Mouse (Mus musculus) midbrain, embryonic 15.5 days (tissue): ENCODE results near the gene BC035044. TPM values are rescaled to one million over a fixed set of nuclear protein-coding genes. Genes with fewer than 3 reads are reported as not detected.

Experiments
- ATAC-seq: fragments of 200-750 bp; cut with Nextera tagmentation; replicated peaks from 2 replicates; pipeline ENCODE4 v1.8.0; 2017; ENCODE audit warnings: moderate TSS enrichment
- H3K27ac ChIP-seq: fragments of 300-500 bp; sonication (generic); 2 replicates; pipeline ENCODE4 v1.5.1; 2015; ENCODE audit warnings: mild to moderate bottlenecking, inconsistent platforms
- H3K27me3 ChIP-seq: fragments of 300-500 bp; sonication (generic); replicated peaks from 2 replicates; pipeline ENCODE4 v1.6.1; 2015; ENCODE audit warnings: inconsistent platforms
- H3K36me3 ChIP-seq: fragments of 300-500 bp; sonication (generic); replicated peaks from 2 replicates; pipeline ENCODE4 v1.6.1; 2015; ENCODE audit warnings: inconsistent platforms
- H3K4me1 ChIP-seq: fragments of 300-500 bp; sonication (generic); 2 replicates; pipeline ENCODE4 v1.6.1; 2015; ENCODE audit warnings: inconsistent platforms
- H3K4me2 ChIP-seq: fragments of 300-500 bp; sonication (generic); 2 replicates; pipeline ENCODE4 v1.6.1; 2015; ENCODE audit warnings: inconsistent platforms, mild to moderate bottlenecking, moderate library complexity
- H3K4me3 ChIP-seq: fragments of 300-500 bp; sonication (generic); 2 replicates; pipeline ENCODE4 v1.5.1; 2015; ENCODE audit warnings: mild to moderate bottlenecking, inconsistent platforms
- H3K9ac ChIP-seq: fragments of 300-500 bp; sonication (generic); 2 replicates; pipeline ENCODE4 v1.6.1; 2015; ENCODE audit warnings: mild to moderate bottlenecking, inconsistent platforms
- H3K9me3 ChIP-seq: fragments of 300-500 bp; sonication (generic); 2 replicates; pipeline ENCODE4 v1.6.1; 2016; ENCODE audit warnings: inconsistent platforms
- WGBS: fragments of 180-500 bp; shearing (Covaris S2); methylation state at CpG from one replicate; pipeline ENCODE4 v1.1.7; 2015; ENCODE audit warnings: mixed read lengths; 5-methylcytosine and 5-hydroxymethylcytosine counted together
- polyA plus RNA-seq: library from polyadenylated mRNA; unstranded; fragments of >200 nt; fragmentation: Nextera tagmentation; extraction: Ambion mirVana; gene quantifications from 2 replicates; pipeline ENCODE4 v1.2.1, GENCODE M21; 2015

The BC035044 gene
- polyA plus RNA-seq, 1 experiment from 2014 or later = 0.62 TPM

DNA sequence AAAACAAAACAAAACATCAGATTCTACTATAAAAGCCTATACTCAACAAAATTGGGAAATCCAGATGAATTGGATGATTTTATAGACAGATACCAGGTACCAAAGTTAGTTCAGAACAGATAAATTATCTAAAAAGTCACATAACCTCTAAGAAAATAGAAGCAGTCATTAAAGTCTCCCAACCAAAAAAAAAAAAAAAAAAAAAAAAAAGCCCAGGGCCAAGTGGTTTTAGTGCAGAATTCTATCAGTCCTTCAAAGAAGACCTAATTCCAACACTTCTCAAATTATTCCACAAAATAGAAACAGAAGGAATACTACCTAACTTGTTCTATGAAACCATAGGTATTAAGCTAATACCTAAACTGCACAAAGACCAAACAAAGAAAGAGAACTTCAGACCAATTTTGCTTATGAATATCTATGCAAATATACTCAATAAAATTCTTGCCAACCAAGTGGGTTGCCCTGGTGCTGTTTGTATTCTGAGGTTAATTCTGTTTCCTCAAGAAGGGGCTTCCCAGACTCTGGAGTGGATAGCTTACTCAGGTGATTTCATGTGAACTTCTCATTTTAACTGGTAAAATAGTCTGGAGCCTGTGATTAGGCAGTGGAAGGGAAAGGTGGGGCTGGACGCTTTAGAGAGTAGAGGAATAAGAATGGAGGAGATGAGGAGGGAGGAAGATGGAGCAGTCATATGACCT is 18.9 kb downstream of the BC035044 start:
- Histone ChIP-seq H3K4me3 (no peak overlapping the region), H3K4me1 (no peaks in the 10 kb centered on the region), H3K4me2 (no peak overlapping the region), H3K36me3 (no peaks in the 10 kb centered on the region), H3K27me3 (no peaks in the 10 kb centered on the region), H3K9me3 (0 out of 2 replicates have a peak, but pooled peaks cover 3% of the 10 kb centered on the region), H3K9ac (no peak overlapping the region), H3K27ac (no peak overlapping the region)
- no peak for ATAC-seq
- 91% methylated on average over 1 of the region's 1 CpGs for WGBS

DNA sequence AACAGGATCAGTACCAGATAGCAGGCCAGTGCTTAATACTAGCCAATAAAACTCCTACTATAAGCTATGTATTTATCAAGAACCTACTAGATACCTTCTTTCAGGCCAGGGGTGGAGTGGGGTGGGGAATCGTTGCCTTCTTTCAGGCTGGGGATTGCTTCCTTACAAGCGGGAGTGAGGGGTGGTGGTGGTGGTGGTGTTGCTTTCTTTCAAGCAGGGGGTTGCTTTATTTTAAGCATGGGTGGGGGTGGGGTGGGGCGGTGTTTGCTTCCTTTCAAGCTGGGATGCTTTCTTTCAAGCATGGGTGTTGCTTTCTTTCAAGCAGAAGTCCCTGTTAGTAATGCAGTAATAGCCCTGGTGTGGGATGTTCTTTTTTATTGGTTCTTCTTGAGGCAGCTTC is 22.1 kb downstream of the BC035044 start:
- Histone ChIP-seq H3K4me1 (no peaks in the 10 kb centered on the region), H3K27ac (no peak overlapping the region), H3K4me2 (no peak overlapping the region), H3K36me3 (no peaks in the 10 kb centered on the region), H3K27me3 (no peaks in the 10 kb centered on the region), H3K9me3 (no peaks in the 10 kb centered on the region), H3K9ac (no peak overlapping the region), H3K4me3 (no peak overlapping the region)
- no peak for ATAC-seq
- 15% methylated on average over 3 of the region's 3 CpGs for WGBS

DNA sequence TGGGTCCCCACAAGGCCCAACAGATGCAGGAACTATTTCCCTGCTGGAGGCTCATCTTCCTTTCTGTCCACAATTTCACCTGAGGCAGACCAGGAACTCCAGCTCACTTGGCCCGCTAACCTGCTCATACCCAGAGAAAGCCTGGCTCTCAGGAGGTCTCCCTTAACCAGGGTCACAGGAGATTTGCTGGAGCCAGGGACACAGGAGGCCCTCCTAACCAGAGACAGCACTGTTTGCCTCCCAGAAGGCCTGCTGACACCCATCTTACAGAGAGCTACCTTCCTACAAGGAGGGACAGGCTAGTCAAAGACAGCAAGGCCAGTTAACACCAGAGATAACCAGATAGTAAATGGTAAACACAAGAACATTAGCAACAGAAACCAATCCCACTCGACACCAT is 33.0 kb downstream of the BC035044 start:
- H3K4me1 ChIP-seq = no peaks in the 10 kb centered on the region
- ATAC-seq = no peak
- H3K9me3 ChIP-seq = no peaks in the 10 kb centered on the region
- H3K36me3 ChIP-seq = no peaks in the 10 kb centered on the region
- no peak overlapping the region for H3K4me2 ChIP-seq
- no peaks in the 10 kb centered on the region for H3K27me3 ChIP-seq
- no peak overlapping the region for H3K9ac ChIP-seq
- no peak overlapping the region for H3K4me3 ChIP-seq
- 86% methylated on average over 2 of the region's 2 CpGs for WGBS
- H3K27ac ChIP-seq = no peak overlapping the region

DNA sequence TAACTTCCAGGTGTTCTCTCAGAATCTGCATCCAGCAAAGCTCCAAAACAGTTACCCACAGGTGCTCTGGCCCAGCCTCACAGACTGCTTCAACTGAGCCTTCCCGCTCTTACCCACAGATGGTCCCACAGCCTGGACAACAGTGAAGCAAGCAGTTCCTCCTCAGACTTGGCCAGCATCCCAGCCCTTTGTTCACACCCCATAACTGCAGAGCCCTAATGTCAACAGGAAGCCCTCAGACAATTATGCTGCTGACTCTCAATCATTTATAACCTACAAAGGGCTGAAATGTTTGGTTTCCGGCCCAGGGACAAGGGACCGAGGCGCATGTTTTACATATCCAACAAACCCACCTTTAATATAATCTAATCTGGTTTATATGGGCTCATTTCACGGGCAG is 34.7 kb downstream of the BC035044 start:
- no peak overlapping the region for H3K27ac ChIP-seq
- H3K4me1 ChIP-seq = no peaks in the 10 kb centered on the region
- H3K4me3 ChIP-seq = no peak overlapping the region
- H3K9me3 ChIP-seq = no peaks in the 10 kb centered on the region
- 71% methylated on average over 5 of the region's 5 CpGs for WGBS
- no peak overlapping the region for H3K4me2 ChIP-seq
- no peak overlapping the region for H3K9ac ChIP-seq
- H3K27me3 ChIP-seq = no peaks in the 10 kb centered on the region
- H3K36me3 ChIP-seq = no peaks in the 10 kb centered on the region
- ATAC-seq = no peak

DNA sequence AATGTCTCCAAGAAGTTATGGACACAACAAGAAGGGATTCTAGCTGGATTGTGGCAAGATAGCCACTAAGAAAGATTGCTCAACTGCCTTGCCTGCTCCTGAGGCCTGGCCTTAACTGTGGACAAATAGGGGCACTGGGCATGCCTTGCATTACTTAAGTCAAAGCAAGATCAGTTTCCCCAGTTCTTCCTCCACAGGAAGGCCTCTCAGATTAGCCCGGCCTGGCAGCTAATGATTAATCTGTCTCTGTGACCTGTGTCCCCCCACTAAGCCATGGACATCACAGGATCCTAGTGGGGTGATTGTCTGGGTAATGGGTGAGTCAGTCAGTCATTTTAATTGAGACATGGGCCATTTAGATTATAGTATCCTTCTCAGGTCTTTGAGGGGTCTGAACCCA is 35.4 kb downstream of the BC035044 start:
- ATAC-seq = no peak
- Histone ChIP-seq H3K27me3 (no peaks in the 10 kb centered on the region), H3K9ac (no peak overlapping the region), H3K4me2 (no peak overlapping the region), H3K36me3 (no peaks in the 10 kb centered on the region), H3K9me3 (no peaks in the 10 kb centered on the region), H3K4me3 (no peak overlapping the region), H3K27ac (no peak overlapping the region), H3K4me1 (no peaks in the 10 kb centered on the region)
- 87% methylated on average over 1 of the region's 1 CpGs for WGBS

DNA sequence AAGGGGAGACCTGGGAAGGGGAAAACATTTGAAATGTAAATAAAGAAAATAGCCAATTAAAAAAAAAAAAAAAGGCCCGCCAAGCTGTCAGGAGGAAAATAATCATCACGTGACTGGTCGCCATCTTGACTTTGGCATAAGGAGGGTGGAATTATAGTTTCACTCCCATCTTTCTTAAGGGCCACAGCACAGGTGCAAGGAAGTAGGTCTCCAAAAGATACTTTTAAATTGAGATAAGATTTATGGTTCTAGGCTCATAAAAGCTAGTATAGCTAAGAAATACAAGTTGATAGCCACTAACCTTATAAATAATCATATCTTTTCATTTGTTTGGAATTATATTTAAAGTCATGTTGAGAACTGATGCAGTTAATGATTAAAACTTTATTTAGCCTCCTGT is 36.0 kb downstream of the BC035044 start:
- Histone ChIP-seq H3K27me3 (no peaks in the 10 kb centered on the region), H3K4me2 (no peak overlapping the region), H3K36me3 (no peaks in the 10 kb centered on the region), H3K9me3 (no peaks in the 10 kb centered on the region), H3K4me1 (no peaks in the 10 kb centered on the region), H3K4me3 (no peak overlapping the region), H3K27ac (no peak overlapping the region), H3K9ac (no peak overlapping the region)
- WGBS = 92% methylated on average over 3 of the region's 3 CpGs
- ATAC-seq = no peak

- H3K27me3 ChIP-seq = no peaks in the 10 kb centered on the region
- 44% methylated on average over 12 of the region's 12 CpGs for WGBS
These were observed 36.7 kb downstream of the BC035044 start for GRCm38 (mm10) chr6:128854024-128854820.

GRCm38 (mm10) chr6:128852766-128853165 is 38.2 kb downstream of the BC035044 start:
- no peaks in the 10 kb centered on the region for H3K9me3 ChIP-seq
- no peak overlapping the region for H3K4me3 ChIP-seq
- H3K27ac ChIP-seq = no peak overlapping the region
- H3K4me1 ChIP-seq = no peaks in the 10 kb centered on the region
- WGBS = 88% methylated on average over 3 of the region's 3 CpGs
- no peak overlapping the region for H3K9ac ChIP-seq
- no peaks in the 10 kb centered on the region for H3K27me3 ChIP-seq
- no peaks in the 10 kb centered on the region for H3K36me3 ChIP-seq
- no peak overlapping the region for H3K4me2 ChIP-seq
- no peak for ATAC-seq

More at GRCm38 (mm10) chr6:128854024-128854820, 36.7 kb downstream of the BC035044 start:
- H3K4me3 ChIP-seq = no peak overlapping the region
- H3K4me1 ChIP-seq = no peaks in the 10 kb centered on the region
- ATAC-seq = peak; percentile 83
- H3K4me2 ChIP-seq = peak overlapping the region; percentile 22
- H3K9me3 ChIP-seq = no peaks in the 10 kb centered on the region
- no peak overlapping the region for H3K9ac ChIP-seq
- no peaks in the 10 kb centered on the region for H3K36me3 ChIP-seq
- H3K27ac ChIP-seq = no peak overlapping the region

DNA sequence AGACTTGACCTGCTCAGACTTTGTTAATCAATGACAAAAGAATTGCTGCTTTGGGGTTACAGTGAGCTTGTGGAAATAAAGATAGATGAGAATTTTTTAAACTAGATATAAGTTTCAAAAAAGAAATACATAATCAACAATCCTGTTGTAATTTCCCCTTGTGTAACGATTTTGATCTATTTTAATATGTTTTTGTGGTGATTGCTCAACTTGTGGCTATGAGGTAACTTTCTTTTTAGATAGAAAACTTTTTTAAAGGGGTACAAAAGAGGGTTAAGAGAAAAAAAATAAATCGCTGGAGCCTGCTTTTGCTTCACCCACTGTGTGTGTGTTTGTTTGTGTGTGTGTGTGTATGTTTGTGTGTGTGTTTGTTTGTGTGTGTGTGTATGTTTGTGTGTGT is 39.8 kb downstream of the BC035044 start:
- Histone ChIP-seq H3K9me3 (no peaks in the 10 kb centered on the region), H3K9ac (no peak overlapping the region), H3K4me2 (no peak overlapping the region), H3K27ac (no peak overlapping the region), H3K36me3 (no peaks in the 10 kb centered on the region), H3K4me3 (no peak overlapping the region), H3K27me3 (no peaks in the 10 kb centered on the region), H3K4me1 (no peaks in the 10 kb centered on the region)
- WGBS = 88% methylated on average over 2 of the region's 2 CpGs
- no peak for ATAC-seq

- Histone ChIP-seq H3K4me2 (no peak overlapping the region), H3K27ac (no peak overlapping the region), H3K4me3 (no peak overlapping the region), H3K9ac (no peak overlapping the region), H3K36me3 (no peaks in the 10 kb centered on the region), H3K4me1 (no peaks in the 10 kb centered on the region), H3K9me3 (no peaks in the 10 kb centered on the region), H3K27me3 (no peaks in the 10 kb centered on the region)
- no peak for ATAC-seq
- WGBS = 87% methylated on average over 2 of the region's 2 CpGs
These were observed 40.3 kb downstream of the BC035044 start for GRCm38 (mm10) chr6:128850671-128851070.

GRCm38 (mm10) chr6:128849902-128850301 is 41.0 kb downstream of the BC035044 start:
- no peaks in the 10 kb centered on the region for H3K27me3 ChIP-seq
- H3K36me3 ChIP-seq = no peaks in the 10 kb centered on the region
- 0 out of 2 replicates have a peak, but pooled peaks cover 5% of the 10 kb centered on the region for H3K4me1 ChIP-seq
- H3K9me3 ChIP-seq = no peaks in the 10 kb centered on the region
- H3K9ac ChIP-seq = no peak overlapping the region
- 57% methylated on average over 2 of the region's 2 CpGs for WGBS
- no peak overlapping the region for H3K4me2 ChIP-seq
- no peak overlapping the region for H3K4me3 ChIP-seq
- ATAC-seq = peak; percentile 44; the same call in 1 of the 2 replicates
- H3K27ac ChIP-seq = no peak overlapping the region

DNA sequence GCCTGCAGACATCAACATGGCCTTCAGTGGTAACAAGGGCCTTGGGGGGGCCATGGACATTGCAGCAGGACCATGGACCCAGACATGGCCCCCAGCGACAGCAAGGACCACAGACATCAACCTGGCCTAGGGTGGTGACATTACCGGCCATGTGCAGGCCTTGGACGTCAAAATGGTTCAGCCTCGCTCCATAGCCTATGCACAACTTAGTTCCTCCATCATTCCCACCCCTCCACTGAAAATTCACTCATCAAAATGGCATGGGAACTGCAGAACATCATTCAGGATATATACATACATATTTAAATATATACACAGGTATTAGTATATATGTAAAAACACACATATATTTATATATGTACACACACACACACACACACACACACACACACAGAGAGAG is 43.5 kb downstream of the BC035044 start:
- 92% methylated on average over 4 of the region's 4 CpGs for WGBS
- Histone ChIP-seq H3K27ac (no peak overlapping the region), H3K9ac (no peak overlapping the region), H3K27me3 (no peaks in the 10 kb centered on the region), H3K4me2 (no peak overlapping the region), H3K4me3 (no peak overlapping the region), H3K36me3 (no peaks in the 10 kb centered on the region), H3K4me1 (peaks cover 15% of the 10 kb centered on the region), H3K9me3 (no peaks in the 10 kb centered on the region)
- no peak for ATAC-seq
